Mouse (Mus musculus) cerebellum, adult 2 months (tissue): Measurements from ENCODE around the gene Defa21. TPM values are rescaled to one million over a fixed set of nuclear protein-coding genes. Genes with fewer than 3 reads are reported as not detected.
"Not testable (repeated sequence)": the region's sequence is repeated elsewhere in the genome, so short reads cannot be mapped to it uniquely, and the experiment has no call there.

ENCODE experiments used
- DNase-seq, 2 experiments: peaks; one replicate each; pipeline ENCODE4 v3.0.0; 2021
- H3K27ac ChIP-seq: fragments of 200-500 bp; 2 replicates; pipeline ENCODE4 v1.5.1; 2012; ENCODE audit warnings: low read length, control low read depth, inconsistent platforms; ENCODE audit not compliant: insufficient read depth
- H3K27me3 ChIP-seq: fragments of 200-500 bp; 2 replicates; pipeline ENCODE4 v1.6.1; 2012; ENCODE audit warnings: inconsistent platforms, mild to moderate bottlenecking, low read length, moderate library complexity; ENCODE audit not compliant: control insufficient read depth, insufficient read depth
- H3K4me1 ChIP-seq: fragments of 200-500 bp; 2 replicates; pipeline ENCODE4 v1.6.1; 2011; ENCODE audit warnings: low read length; ENCODE audit not compliant: control insufficient read depth, insufficient read depth
- H3K4me3 ChIP-seq: fragments of 200-500 bp; replicated peaks from 2 replicates; pipeline ENCODE3; 2011; ENCODE audit warnings: mild to moderate bottlenecking, low read depth, low read length, control low read depth; ENCODE audit not compliant: insufficient read depth
- CTCF ChIP-seq: fragments of 200-500 bp; IDR thresholded peaks from 2 replicates; pipeline ENCODE4 v1.5.1; 2011; ENCODE audit warnings: low read depth, mild to moderate bottlenecking, control low read depth, low read length, moderate library complexity, borderline replicate concordance; ENCODE audit not compliant: insufficient read depth
- POLR2A ChIP-seq: fragments of 200-500 bp; IDR thresholded peaks from 2 replicates; pipeline ENCODE4 v1.6.1; 2011; ENCODE audit warnings: low read length, control low read depth, borderline replicate concordance; ENCODE audit not compliant: insufficient read depth
- WGBS: fragments of 180-500 bp; shearing (Covaris S2); methylation state at CpG from one replicate; pipeline ENCODE4 v1.1.7; 2018; 5-methylcytosine and 5-hydroxymethylcytosine counted together
- polyA plus RNA-seq: library from polyadenylated mRNA; depleted of rRNA; stranded (reverse); fragments of >200 nt; gene quantifications from 2 replicates; pipeline ENCODE4 v1.2.3, GENCODE M21; 2012; rRNA removed

Gene Defa21
- not detected in 2 replicates for polyA plus RNA-seq

DNA sequence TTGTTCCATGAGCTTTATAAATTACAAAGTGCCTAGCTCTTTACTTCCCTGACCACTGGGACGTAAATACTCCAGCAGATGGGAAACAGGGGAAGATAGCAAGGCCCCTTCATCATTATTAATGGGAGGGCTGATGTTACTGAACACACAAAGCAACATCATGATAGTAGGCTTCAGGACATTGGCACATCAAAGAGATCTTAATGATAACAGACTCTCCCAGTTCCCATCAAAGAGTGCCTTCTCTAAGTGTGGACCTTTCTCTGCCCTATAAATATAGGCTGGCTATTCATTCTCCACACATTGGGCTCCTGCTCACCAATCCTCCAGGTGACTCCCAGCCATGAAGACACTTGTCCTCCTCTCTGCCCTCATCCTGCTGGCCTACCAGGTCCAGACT, at the start of gene Defa21:
Gene Defa21 (plus strand): TSS at position 301 of the 400 bp plus-strand sequence.
- no CpG with 5 or more reads among the region's 1 CpGs for WGBS
- not testable (repeated sequence) for DNase-seq, H3K27me3 ChIP-seq, H3K27ac ChIP-seq, H3K4me1 ChIP-seq, H3K4me3 ChIP-seq

GRCm38 (mm10) chr8:20979846-20980245, 45.5 kb upstream of the Defa21 start:
- WGBS, result 16% methylated on average over 1 of the region's 1 CpGs
- Histone ChIP-seq H3K27me3 (no peaks in the 10 kb centered on the region), H3K27ac (no peak overlapping the region), H3K4me1 (no peaks in the 10 kb centered on the region), H3K4me3 (no peak overlapping the region)
- TF ChIP-seq POLR2A, result no peak
- TF ChIP-seq CTCF, result no peak
- DNase-seq, result no peak

GRCm38 (mm10) chr8:20994042-20994441, 31.3 kb upstream of the Defa21 start:
- not testable (repeated sequence) for DNase-seq, H3K27me3 ChIP-seq, H3K4me1 ChIP-seq, H3K27ac ChIP-seq, H3K4me3 ChIP-seq

DNA sequence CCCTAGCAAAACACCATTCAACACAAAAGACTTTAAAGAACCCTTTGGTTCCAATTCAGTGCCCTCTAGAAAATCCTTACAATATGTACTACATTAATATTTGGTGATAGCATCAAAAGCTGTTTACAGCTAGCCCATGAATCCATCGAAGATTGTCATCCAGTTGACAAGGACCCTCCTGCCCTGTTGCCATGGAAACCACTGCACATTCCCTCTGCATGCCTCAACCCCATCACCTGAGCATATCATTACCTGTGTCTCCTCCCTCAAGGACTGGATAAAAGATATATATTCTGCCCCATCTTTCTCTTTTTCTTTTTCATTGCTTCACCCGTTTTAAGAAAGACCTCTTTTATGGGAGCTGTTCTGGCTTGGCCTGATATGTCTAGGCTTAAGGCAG, 28.6 kb upstream of the Defa21 start:
- H3K4me3 ChIP-seq, result no peak overlapping the region
- WGBS, result 76% methylated on average over 2 of the region's 2 CpGs
- no peaks in the 10 kb centered on the region for H3K4me1 ChIP-seq
- H3K27me3 ChIP-seq, result no peaks in the 10 kb centered on the region
- no peak overlapping the region for H3K27ac ChIP-seq
- no peak for TF ChIP-seq POLR2A
- TF ChIP-seq CTCF, result no peak
- no peak for DNase-seq

- TF ChIP-seq CTCF, result no peak
- no peak for TF ChIP-seq POLR2A
- no peaks in the 10 kb centered on the region for H3K4me1 ChIP-seq
- no peak overlapping the region for H3K27ac ChIP-seq
- no peaks in the 10 kb centered on the region for H3K27me3 ChIP-seq
- DNase-seq, result no peak
- H3K4me3 ChIP-seq, result no peak overlapping the region
Measured at GRCm38 (mm10) chr8:20997291-20997690, 28.1 kb upstream of the Defa21 start.

DNA sequence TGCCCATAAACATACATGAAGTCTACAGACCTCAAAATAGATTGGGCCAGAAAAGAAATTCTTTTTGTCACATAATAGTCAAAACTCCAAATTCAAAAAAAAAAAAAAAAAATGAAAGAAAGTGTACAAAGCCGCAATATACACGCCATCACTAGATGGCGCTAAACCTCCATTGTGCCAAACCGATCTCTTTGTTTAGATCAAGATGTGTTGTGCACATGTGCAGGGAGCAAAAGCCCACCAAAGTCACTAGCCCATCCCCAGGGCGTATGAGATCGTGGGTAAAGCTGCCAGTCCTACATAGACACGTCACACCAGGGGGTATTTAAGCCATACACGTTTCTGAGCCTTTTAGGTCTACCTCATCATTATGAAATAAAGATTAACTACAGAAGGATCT, 24.2 kb upstream of the Defa21 start:
- Histone ChIP-seq H3K4me3 (no peak overlapping the region), H3K27ac (no peak overlapping the region), H3K27me3 (no peaks in the 10 kb centered on the region), H3K4me1 (no peaks in the 10 kb centered on the region)
- no peak for DNase-seq
- TF ChIP-seq POLR2A (no peak), CTCF (no peak)
- WGBS, result 47% methylated on average over 8 of the region's 8 CpGs

DNA sequence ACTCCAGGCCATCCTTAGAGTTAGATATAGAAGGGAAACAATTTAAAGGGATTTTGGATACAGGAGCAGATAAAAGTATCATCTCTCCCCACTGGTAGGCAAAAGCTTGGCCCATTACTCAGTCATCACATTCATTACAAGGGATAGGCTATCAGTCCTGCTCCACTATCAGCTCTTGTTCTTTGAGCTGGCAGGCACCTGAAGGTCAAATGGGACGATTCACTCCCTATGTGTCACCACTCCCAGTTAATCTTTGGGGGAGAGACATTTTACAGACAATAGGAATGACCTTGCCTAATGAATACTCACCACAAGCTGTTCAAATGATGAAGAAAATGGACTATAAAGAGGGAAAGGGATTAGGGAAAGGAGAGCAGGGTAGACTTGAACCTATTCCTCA, 18.5 kb upstream of the Defa21 start:
- TF ChIP-seq CTCF, result no peak
- no peak for TF ChIP-seq POLR2A
- no peaks in the 10 kb centered on the region for H3K27me3 ChIP-seq
- no peak overlapping the region for H3K4me3 ChIP-seq
- 13% methylated on average over 1 of the region's 1 CpGs for WGBS
- DNase-seq, result no peak
- H3K27ac ChIP-seq, result no peak overlapping the region
- H3K4me1 ChIP-seq, result no peaks in the 10 kb centered on the region

GRCm38 (mm10) chr8:21008578-21008977, 16.8 kb upstream of the Defa21 start:
- not testable (repeated sequence) for H3K4me1 ChIP-seq, H3K4me3 ChIP-seq, H3K27ac ChIP-seq, H3K27me3 ChIP-seq, DNase-seq
- WGBS, result 42% methylated on average over 6 of the region's 6 CpGs

- not testable (repeated sequence) for H3K4me1 ChIP-seq, DNase-seq, H3K27ac ChIP-seq, H3K4me3 ChIP-seq, H3K27me3 ChIP-seq
- WGBS, result 80% methylated on average over 1 of the region's 1 CpGs
Measured at GRCm38 (mm10) chr8:21010548-21010947, 14.8 kb upstream of the Defa21 start.

- WGBS, result no CpG with 5 or more reads among the region's 1 CpGs
- H3K27me3 ChIP-seq, result not testable (repeated sequence)
Measured at GRCm38 (mm10) chr8:21054747-21055146, 29.4 kb downstream of the Defa21 start, which contains the start of gene Defa23. Gene Defa23 (plus strand): TSS chr8:21055047.

GRCm38 (mm10) chr8:21064738-21065137, 39.4 kb downstream of the Defa21 start, which contains the start of gene Defa35:
Gene Defa35 (plus strand): TSS chr8:21065038.
- H3K27me3 ChIP-seq, H3K27ac ChIP-seq, DNase-seq, H3K4me3 ChIP-seq, H3K4me1 ChIP-seq: not testable (repeated sequence)
- 72% methylated on average over 1 of the region's 1 CpGs for WGBS

More at GRCm38 (mm10) chr8:21054747-21055146, 29.4 kb downstream of the Defa21 start, which contains the start of gene Defa23:
- H3K4me1 ChIP-seq, H3K4me3 ChIP-seq, DNase-seq, H3K27ac ChIP-seq: not testable (repeated sequence)
